Mouse (Mus musculus) left cerebral cortex, postnatal 14 days (tissue): Measurements from ENCODE around the gene Adat2. TPM values are rescaled to one million over a fixed set of nuclear protein-coding genes. Genes with fewer than 3 reads are reported as not detected.

Source experiments
- DNase-seq, 2 experiments: peaks; one replicate each; pipeline ENCODE4 v3.0.0; 2021 to 2022; ENCODE audit warnings: low spot score in 2 of 2, mixed read lengths in 1 of 2
- intact Hi-C: fragments of 180-260 bp; cut with DNase I; formaldehyde crosslinking; loops from one replicate; pipeline ENCODE4 v1.15.1; 2025
- long read RNA-seq, 2 experiments: library from polyadenylated mRNA; stranded (forward); transcript quantifications; one replicate each; pipeline ENCODE4 v2.0.0; 2021
- total RNA-seq, 2 experiments: library from RNA; stranded (reverse); gene quantifications; 2 replicates each; pipeline ENCODE4 v1.2.3; 2021

The Adat2 gene
- total RNA-seq = 1 to 10 TPM; 7.8 to 8.0 TPM
- long read RNA-seq, experiment 1, partial matches to known transcripts = 0 of 3 reads
- long read RNA-seq, experiment 1, other reads (novel, unspliced or antisense) = 0 of 3 reads
- long read RNA-seq, experiment 2, transcript Adat2-201 (6 exons, 1,466 nt) = major isoform, 5 of 6 reads
- long read RNA-seq, experiment 2, partial matches to known transcripts = 0 of 6 reads
- long read RNA-seq, experiment 2, other reads (novel, unspliced or antisense) = 1 of 6 reads

- intact Hi-C loops = no loop called here
- peak; percentile 83 to 89 for DNase-seq
These were observed at the start of gene Adat2, which contains the start of gene Pex3 for GRCm38 (mm10) chr10:13552646-13553497. Gene Adat2 (plus strand): TSS chr10:13552894. Gene Pex3 (minus strand): TSS chr10:13553142.

DNA sequence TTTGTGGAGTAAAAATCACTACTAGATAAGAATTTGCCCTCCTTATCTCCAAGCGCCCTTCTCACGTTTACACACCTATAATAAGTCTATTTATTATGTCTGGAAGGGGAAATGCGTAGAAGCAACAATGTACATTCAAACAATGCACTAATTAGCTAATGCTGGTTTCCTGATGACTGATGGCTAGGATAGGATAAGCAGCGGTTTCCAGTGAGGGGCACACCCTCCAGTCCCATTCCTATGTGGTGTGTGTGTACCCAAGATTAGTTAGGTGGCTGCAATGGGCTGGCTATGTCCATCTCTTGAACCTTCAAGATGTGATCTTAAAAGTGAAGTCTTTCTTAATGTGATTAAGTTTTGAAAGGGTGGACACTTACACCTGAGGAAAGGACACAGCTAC is 30.8 kb upstream of the Adat2 start:
- DNase-seq = no peak
- intact Hi-C loops = no loop called here

DNA sequence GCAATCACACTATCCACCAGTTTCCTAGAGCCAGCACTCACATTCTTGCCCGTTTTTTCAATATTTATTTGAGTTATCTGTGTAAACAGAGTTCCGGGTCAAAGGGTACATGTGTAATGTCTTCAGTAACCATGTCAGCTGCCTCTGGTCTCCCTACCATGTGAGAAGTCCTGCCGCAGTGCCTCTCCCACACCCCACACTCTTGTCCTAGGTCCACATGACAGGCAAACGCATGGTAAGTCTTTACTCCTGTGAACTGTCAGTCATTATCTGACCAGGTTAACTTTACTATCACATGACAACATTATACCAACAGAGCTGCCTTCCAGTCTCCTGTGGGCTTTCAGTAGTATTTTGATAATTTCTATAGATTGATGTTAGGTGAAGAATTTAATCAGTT is 24.5 kb upstream of the Adat2 start:
- DNase-seq = no peak
- intact Hi-C loops = no loop called here

- intact Hi-C loops = no loop called here
These were observed 17.9 kb upstream of the Adat2 start for GRCm38 (mm10) chr10:13534751-13535150.

DNA sequence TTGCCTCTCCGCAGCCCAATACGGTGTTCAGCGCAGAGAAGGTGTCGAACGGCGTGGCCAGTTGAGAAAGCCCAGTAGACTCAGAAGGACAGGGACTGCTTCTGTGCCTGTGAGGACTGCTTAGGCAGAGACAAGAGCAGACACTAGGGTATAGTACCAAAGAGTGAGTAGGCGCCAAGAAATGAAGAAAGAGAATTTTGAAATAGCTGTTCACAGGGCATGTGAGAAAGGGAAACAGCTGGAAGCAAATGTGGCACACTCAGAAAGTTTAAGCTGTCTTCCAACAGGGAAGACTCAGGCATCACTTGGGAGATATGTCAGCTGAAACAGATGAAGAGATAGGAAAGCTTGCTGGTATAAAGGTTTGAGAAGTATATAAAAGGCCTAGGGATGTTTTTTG is 16.0 kb upstream of the Adat2 start:
- intact Hi-C loops = no loop called here
- no peak for DNase-seq

More at GRCm38 (mm10) chr10:13534751-13535150, 17.9 kb upstream of the Adat2 start:
- no peak for DNase-seq

DNA sequence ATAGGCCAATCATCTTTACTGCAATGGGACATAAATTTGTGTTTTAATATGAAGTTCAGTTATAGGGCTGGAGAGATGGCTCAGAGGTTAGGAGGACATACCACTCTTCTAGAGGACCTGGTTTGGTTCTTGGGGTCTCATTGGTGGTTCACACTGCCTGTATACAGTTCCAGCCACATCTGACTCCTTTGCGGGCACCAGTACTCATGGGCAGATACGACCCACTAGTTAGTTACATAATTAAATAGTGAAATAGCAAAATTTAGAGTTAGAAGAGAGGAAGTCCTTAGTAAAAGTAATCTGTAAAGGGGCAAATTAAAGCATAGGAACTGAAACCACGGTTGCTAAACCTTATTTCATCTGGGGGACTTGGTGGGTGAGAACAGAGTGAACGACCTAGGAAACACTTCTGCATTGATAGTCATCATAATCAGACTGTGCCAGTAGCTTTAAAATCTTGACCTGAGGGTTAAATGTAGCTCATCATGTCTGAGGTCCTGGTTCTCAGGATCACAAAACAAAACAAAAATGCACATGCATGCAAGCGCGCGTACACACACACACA is 12.8 kb upstream of the Adat2 start:
- no peak for DNase-seq
- intact Hi-C loops = no loop called here

DNA sequence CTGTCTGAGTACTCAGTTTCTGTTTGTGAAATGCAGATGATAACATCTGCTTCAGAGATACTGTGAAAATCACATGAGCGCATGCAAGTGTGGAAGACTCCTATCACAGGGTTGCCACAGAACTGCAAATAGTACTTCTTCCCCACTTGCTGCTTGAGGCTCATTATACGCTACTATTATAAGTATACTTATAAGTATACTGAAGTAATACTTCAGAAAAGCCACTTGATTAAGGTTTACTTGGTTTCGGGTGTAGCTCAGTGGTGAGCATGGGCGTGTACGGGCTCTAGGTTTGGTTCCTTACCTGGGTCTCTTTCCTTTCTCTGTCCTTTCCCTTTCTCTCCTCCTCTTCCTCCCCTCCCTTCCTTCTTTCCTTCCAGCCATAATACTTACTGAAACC is 11.0 kb upstream of the Adat2 start:
- intact Hi-C loops = no loop called here
- no peak for DNase-seq

DNA sequence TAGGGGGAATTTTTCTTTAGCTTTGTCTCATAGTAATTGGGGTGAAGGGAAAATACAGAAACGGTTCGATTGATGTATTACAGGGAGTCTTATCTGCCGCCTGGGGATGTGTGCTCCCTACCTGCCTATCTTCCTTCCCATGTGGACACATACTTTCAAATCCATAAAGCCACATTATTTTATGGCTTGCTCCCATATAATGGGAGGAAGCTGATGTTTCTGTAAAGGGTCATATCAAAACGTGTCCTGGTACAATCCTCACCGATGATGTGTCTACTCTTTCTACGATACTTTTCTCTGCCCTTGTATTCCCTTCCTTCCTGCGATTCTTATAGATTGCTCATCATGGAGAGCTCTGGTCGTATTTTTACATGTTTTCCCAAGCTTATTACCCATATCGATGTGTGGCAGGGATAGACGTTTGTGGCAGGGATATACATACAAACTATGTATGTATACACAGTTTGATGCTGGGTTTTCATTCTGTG is 848 bp downstream of the Adat2 start:
- intact Hi-C loops = no loop called here
- DNase-seq = no peak

DNA sequence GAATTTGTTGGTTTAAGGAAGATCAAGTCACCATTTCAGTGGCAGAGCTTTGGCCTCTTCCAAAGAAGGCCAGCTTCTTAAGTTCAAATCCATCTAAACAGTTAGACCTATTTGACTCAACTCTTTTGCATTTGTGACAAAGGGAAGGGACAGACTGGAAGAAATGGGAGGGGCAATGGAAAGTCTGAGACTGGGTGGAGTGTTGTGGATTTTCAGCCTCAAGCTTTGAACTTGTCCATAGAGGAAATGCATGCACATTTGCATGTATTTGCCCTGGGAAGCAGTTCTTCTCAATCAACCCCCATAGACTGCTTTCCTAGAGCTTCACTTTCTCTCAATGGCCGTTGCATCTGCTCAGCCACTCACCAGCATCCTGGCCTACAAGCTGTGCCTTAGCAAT is 1.6 kb downstream of the Adat2 start:
- intact Hi-C loops = no loop called here

GRCm38 (mm10) chr10:13560014-13560674 is 7.5 kb downstream of the Adat2 start:
- no peak for DNase-seq
- intact Hi-C loops = loop anchor here (5.0 to 10.0 kb wide), 3 partner anchors 305 to 757 kb away; partner anchors contain the start of gene Aig1

More for the DNA sequence above, 1.6 kb downstream of the Adat2 start:
- no peak for DNase-seq

- DNase-seq = peak; percentile 58 to 81
- intact Hi-C loops = loop anchor here (1.0 to 10.0 kb wide), 6 partner anchors 24 to 826 kb away; partner anchors contain the start of genes Aig1 and Hivep2
These were observed 11.8 kb downstream of the Adat2 start for GRCm38 (mm10) chr10:13564364-13565079.

DNA sequence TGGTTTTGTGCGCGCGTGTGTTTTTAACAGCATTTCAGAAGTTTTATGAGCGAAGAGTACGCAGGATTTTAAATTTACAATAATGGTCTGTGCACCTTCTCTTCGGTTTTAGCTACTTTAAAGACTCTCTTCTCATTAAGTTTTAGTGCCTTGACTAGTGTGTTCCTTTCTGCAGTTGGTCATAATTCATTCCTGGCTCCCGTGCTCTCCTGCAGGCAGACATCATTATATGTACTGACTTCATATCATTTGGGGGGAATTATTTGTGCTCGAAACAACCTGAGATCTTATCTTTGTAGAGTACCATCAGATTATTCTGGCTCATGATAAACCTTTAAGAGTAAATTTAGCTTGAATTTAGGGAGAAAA is 12.4 kb downstream of the Adat2 start:
- DNase-seq = no peak
- intact Hi-C loops = loop anchor here (1.0 to 10.0 kb wide), 5 partner anchors 23 to 826 kb away; partner anchors contain the start of genes Aig1 and Hivep2

GRCm38 (mm10) chr10:13566393-13566792 is 13.7 kb downstream of the Adat2 start:
- DNase-seq = no peak
- intact Hi-C loops = loop anchor here (5.0 to 10.0 kb wide), 3 partner anchors 298 to 638 kb away; partner anchors contain the start of genes Aig1 and Hivep2

- intact Hi-C loops = loop anchor here (5.0 to 10.0 kb wide), 3 partner anchors 295 to 635 kb away; partner anchors contain the start of genes Aig1 and Hivep2
- no peak for DNase-seq
These were observed 17.1 kb downstream of the Adat2 start for GRCm38 (mm10) chr10:13569818-13570217.

DNA sequence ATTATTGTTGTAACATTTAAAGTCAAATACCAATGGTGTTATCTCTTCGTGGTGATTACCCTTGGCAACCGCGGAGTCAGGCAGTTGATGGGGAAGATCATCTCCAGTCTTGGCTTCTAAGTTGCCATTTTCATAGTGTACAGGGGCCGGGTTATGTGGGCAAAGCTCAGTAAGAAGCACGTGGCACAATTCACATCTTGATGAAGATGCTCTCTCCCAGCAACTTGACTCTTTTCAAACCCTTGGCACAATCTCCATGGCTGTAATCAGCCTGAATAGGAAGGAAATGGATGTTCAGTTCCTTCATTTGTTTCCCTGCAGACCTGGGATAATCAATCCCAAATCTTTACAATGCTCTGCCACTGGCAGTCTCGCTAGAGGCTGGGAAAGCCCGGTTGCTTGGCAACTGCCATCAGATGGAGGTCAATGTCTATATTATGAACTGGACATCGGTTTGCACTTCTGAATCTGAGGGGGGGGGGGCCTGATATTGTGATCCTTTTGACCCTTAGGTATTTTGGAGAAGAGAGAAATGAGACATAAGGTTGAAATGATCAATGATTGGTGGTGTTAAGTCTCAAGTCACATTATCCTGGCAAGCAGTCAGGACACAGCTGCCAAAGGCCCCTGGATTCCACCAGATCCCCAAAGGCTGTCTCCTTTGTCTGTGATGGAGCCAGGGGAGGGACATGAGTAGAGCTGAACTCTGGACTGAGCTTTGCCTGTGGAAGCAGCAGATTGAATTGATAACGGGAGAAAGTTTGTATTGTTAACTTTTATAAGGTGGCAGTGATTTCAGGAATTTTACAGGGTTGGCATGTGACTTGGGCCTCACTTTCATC is 18.2 kb downstream of the Adat2 start:
- intact Hi-C loops = no loop called here
- DNase-seq = no peak

- no peak for DNase-seq
- intact Hi-C loops = no loop called here
These were observed 19.3 kb downstream of the Adat2 start for GRCm38 (mm10) chr10:13572003-13572402.

GRCm38 (mm10) chr10:13572410-13572809 is 19.7 kb downstream of the Adat2 start:
- intact Hi-C loops = no loop called here
- DNase-seq = no peak

DNA sequence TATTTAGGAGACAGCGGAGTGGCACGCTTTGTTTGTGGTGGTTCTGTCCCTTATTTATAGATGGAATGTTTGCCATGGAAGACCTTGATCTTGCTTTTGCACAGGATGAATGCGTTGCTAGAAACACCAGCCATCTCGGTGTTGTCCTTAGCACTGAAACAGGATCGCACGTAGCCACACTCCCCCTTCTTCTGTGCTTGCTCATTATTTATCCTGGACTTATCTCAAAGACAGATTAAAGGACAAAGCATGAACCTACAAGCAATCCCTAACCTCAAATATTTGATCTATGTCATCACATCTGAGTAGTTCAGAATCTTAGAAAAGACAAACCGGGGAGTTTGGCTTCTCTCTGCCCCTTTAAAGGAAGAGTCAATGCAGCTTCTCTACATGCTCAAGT is 24.4 kb downstream of the Adat2 start:
- intact Hi-C loops = no loop called here
- DNase-seq = no peak
